Mouse (Mus musculus): ENCODE measurements around the gene Yy2. TPM values are rescaled to one million over a fixed set of nuclear protein-coding genes. Genes with fewer than 3 reads are reported as not detected.

Gene Yy2
- not detected in 2 replicates for polyA plus RNA-seq (2012; rRNA removed)

GRCm38 (mm10) chrX:157568840-157569239, at the start of gene Yy2:
Yy2 (minus strand) TSS chrX:157568985.
- Histone ChIP-seq H3K4me1 (ENCODE audit: control insufficient read depth, insufficient read depth, insufficient read length) (no peaks in the 10 kb centered on the region), H3K36me3 (ENCODE audit: control insufficient read depth, insufficient read depth, low read length) (peaks cover 8% of the 10 kb centered on the region; the same call in 1 of the 2 replicates), H3K4me3 (ENCODE audit: extremely low read depth, insufficient read depth, insufficient read length) (no peak within 1 kb of the TSS), H3K27me3 (ENCODE audit: control insufficient read depth, insufficient read depth, low read length) (no peaks in the 10 kb centered on the region), H3K27ac (ENCODE audit: insufficient read depth, low read length) (no peak within 1 kb of the TSS)
- DNase-seq (ENCODE audit: low read depth in 1 of 2, low spot score in 2 of 2): no peak
- 88% methylated on average over 26 of the region's 26 CpGs for WGBS
- TF ChIP-seq POLR2A (IDR thresholded peaks at IDR 0.05; ENCODE audit: low read depth, low read length) (no peak), CTCF (IDR thresholded peaks at IDR 0.05; ENCODE audit: extremely low read depth, insufficient read depth, insufficient read length, insufficient replicate concordance) (no peak)

- H3K36me3 ChIP-seq (ENCODE audit: control insufficient read depth, insufficient read depth, low read length): no peaks in the 10 kb centered on the region
- no peaks in the 10 kb centered on the region; the same call in 1 of the 2 replicates for H3K27me3 ChIP-seq (ENCODE audit: control insufficient read depth, insufficient read depth, low read length)
- H3K4me1 ChIP-seq (ENCODE audit: control insufficient read depth, insufficient read depth, insufficient read length): no peaks in the 10 kb centered on the region
- TF ChIP-seq CTCF (IDR thresholded peaks at IDR 0.05; ENCODE audit: extremely low read depth, insufficient read depth, insufficient read length, insufficient replicate concordance): no peak
- TF ChIP-seq POLR2A (IDR thresholded peaks at IDR 0.05; ENCODE audit: low read depth, low read length): no peak
- H3K4me3 ChIP-seq (ENCODE audit: extremely low read depth, insufficient read depth, insufficient read length): no peak overlapping the region
- 41% methylated on average over 32 of the region's 32 CpGs for WGBS
- DNase-seq (ENCODE audit: low read depth in 1 of 2, low spot score in 2 of 2): no peak
- no peak overlapping the region for H3K27ac ChIP-seq (ENCODE audit: insufficient read depth, low read length)
These were observed 44.1 kb upstream of the Yy2 start for GRCm38 (mm10) chrX:157612894-157613293.

- H3K27me3 ChIP-seq (ENCODE audit: control insufficient read depth, insufficient read depth, low read length): no peaks in the 10 kb centered on the region
- peaks cover 2% of the 10 kb centered on the region; the same call in 1 of the 2 replicates for H3K4me1 ChIP-seq (ENCODE audit: control insufficient read depth, insufficient read depth, insufficient read length)
- no peaks in the 10 kb centered on the region for H3K36me3 ChIP-seq (ENCODE audit: control insufficient read depth, insufficient read depth, low read length)
- H3K27ac ChIP-seq (ENCODE audit: insufficient read depth, low read length): no peak overlapping the region
- TF ChIP-seq POLR2A (IDR thresholded peaks at IDR 0.05; ENCODE audit: low read depth, low read length) (no peak), CTCF (IDR thresholded peaks at IDR 0.05; ENCODE audit: extremely low read depth, insufficient read depth, insufficient read length, insufficient replicate concordance) (no peak)
- DNase-seq (ENCODE audit: low read depth in 1 of 2, low spot score in 2 of 2): no peak
- 36% methylated on average over 3 of the region's 3 CpGs for WGBS
- H3K4me3 ChIP-seq (ENCODE audit: extremely low read depth, insufficient read depth, insufficient read length): no peak overlapping the region
These were observed 32.7 kb upstream of the Yy2 start for GRCm38 (mm10) chrX:157601450-157601849.

GRCm38 (mm10) chrX:157598186-157598996, 29.6 kb upstream of the Yy2 start, which contains the start of gene Mbtps2:
Mbtps2 (minus strand) TSS chrX:157598715.
- no peaks in the 10 kb centered on the region for H3K27me3 ChIP-seq (ENCODE audit: control insufficient read depth, insufficient read depth, low read length)
- peak within 1 kb of the TSS; percentile 96 for H3K27ac ChIP-seq (ENCODE audit: insufficient read depth, low read length)
- peak within 1 kb of the TSS; percentile 92 for H3K4me3 ChIP-seq (ENCODE audit: extremely low read depth, insufficient read depth, insufficient read length)
- 22% methylated on average over 73 of the region's 74 CpGs for WGBS
- peak; percentile 36 to 49 for DNase-seq (ENCODE audit: low read depth in 1 of 2, low spot score in 2 of 2)
- H3K36me3 ChIP-seq (ENCODE audit: control insufficient read depth, insufficient read depth, low read length): no peaks in the 10 kb centered on the region
- H3K4me1 ChIP-seq (ENCODE audit: control insufficient read depth, insufficient read depth, insufficient read length): peaks cover 2% of the 10 kb centered on the region; the same call in 1 of the 2 replicates
- TF ChIP-seq POLR2A (IDR thresholded peaks at IDR 0.05; ENCODE audit: low read depth, low read length): no peak
- no peak for TF ChIP-seq CTCF (IDR thresholded peaks at IDR 0.05; ENCODE audit: extremely low read depth, insufficient read depth, insufficient read length, insufficient replicate concordance)

- peaks cover 2% of the 10 kb centered on the region; the same call in 1 of the 2 replicates for H3K4me1 ChIP-seq (ENCODE audit: control insufficient read depth, insufficient read depth, insufficient read length)
- no peaks in the 10 kb centered on the region for H3K27me3 ChIP-seq (ENCODE audit: control insufficient read depth, insufficient read depth, low read length)
- H3K36me3 ChIP-seq (ENCODE audit: control insufficient read depth, insufficient read depth, low read length): no peaks in the 10 kb centered on the region
- TF ChIP-seq CTCF (IDR thresholded peaks at IDR 0.05; ENCODE audit: extremely low read depth, insufficient read depth, insufficient read length, insufficient replicate concordance): no peak
- no peak for TF ChIP-seq POLR2A (IDR thresholded peaks at IDR 0.05; ENCODE audit: low read depth, low read length)
- 23% methylated on average over 17 of the region's 17 CpGs for WGBS
- H3K4me3 ChIP-seq (ENCODE audit: extremely low read depth, insufficient read depth, insufficient read length): peak overlapping the region; percentile 92
- DNase-seq (ENCODE audit: low read depth in 1 of 2, low spot score in 2 of 2): peak in 1 of 2 experiments; percentile 14
- H3K27ac ChIP-seq (ENCODE audit: insufficient read depth, low read length): peak overlapping the region; percentile 96
These were observed 28.9 kb upstream of the Yy2 start for GRCm38 (mm10) chrX:157597585-157598185.

GRCm38 (mm10) chrX:157596802-157597201, 28.0 kb upstream of the Yy2 start:
- no peak for DNase-seq (ENCODE audit: low read depth in 1 of 2, low spot score in 2 of 2)
- TF ChIP-seq POLR2A (IDR thresholded peaks at IDR 0.05; ENCODE audit: low read depth, low read length): no peak
- no peak for TF ChIP-seq CTCF (IDR thresholded peaks at IDR 0.05; ENCODE audit: extremely low read depth, insufficient read depth, insufficient read length, insufficient replicate concordance)
- WGBS: 51% methylated on average over 5 of the region's 5 CpGs
- H3K36me3 ChIP-seq (ENCODE audit: control insufficient read depth, insufficient read depth, low read length): no peaks in the 10 kb centered on the region
- no peak overlapping the region for H3K27ac ChIP-seq (ENCODE audit: insufficient read depth, low read length)
- H3K27me3 ChIP-seq (ENCODE audit: control insufficient read depth, insufficient read depth, low read length): no peaks in the 10 kb centered on the region
- peaks cover 2% of the 10 kb centered on the region; the same call in 1 of the 2 replicates for H3K4me1 ChIP-seq (ENCODE audit: control insufficient read depth, insufficient read depth, insufficient read length)
- no peak overlapping the region; the same call in 1 of the 2 replicates for H3K4me3 ChIP-seq (ENCODE audit: extremely low read depth, insufficient read depth, insufficient read length)
